Mouse (Mus musculus) lung, embryonic 14.5 days (tissue): ENCODE results near the gene Eps15l1. TPM values are rescaled to one million over a fixed set of nuclear protein-coding genes. Genes with fewer than 3 reads are reported as not detected.

Source experiments
- ATAC-seq: fragments of 200-750 bp; cut with Nextera tagmentation; 2 replicates; pipeline ENCODE4 v1.8.0; 2017; ENCODE audit warnings: mild to moderate bottlenecking, moderate TSS enrichment, moderate library complexity; ENCODE audit not compliant: insufficient read depth
- DNase-seq: peaks from one replicate; pipeline ENCODE4 v3.0.0-alpha.2; 2015
- H3K27ac ChIP-seq: fragments of 300-500 bp; sonication (generic); 2 replicates; pipeline ENCODE4 v1.5.1; 2014; ENCODE audit warnings: low read depth, mild to moderate bottlenecking, moderate library complexity
- H3K27me3 ChIP-seq: fragments of 300-500 bp; sonication (generic); 2 replicates; pipeline ENCODE4 v1.6.1; 2014; ENCODE audit warnings: low read length, control low read depth; ENCODE audit not compliant: insufficient read depth
- H3K36me3 ChIP-seq: fragments of 300-500 bp; sonication (generic); 2 replicates; pipeline ENCODE4 v1.6.1; 2014; ENCODE audit warnings: control low read depth; ENCODE audit not compliant: insufficient read depth
- H3K4me1 ChIP-seq: fragments of 300-500 bp; sonication (generic); 2 replicates; pipeline ENCODE4 v1.6.1; 2014; ENCODE audit warnings: antibody characterized with exemption, control low read depth; ENCODE audit not compliant: insufficient read depth
- H3K4me2 ChIP-seq: fragments of 300-500 bp; sonication (generic); 2 replicates; pipeline ENCODE4 v1.6.1; 2014; ENCODE audit warnings: mild to moderate bottlenecking
- H3K4me3 ChIP-seq: fragments of 300-500 bp; sonication (generic); 2 replicates; pipeline ENCODE4 v1.5.1; 2014; ENCODE audit warnings: low read depth, low read length
- H3K9ac ChIP-seq: fragments of 300-500 bp; sonication (generic); 2 replicates; pipeline ENCODE4 v1.6.1; 2014
- H3K9me3 ChIP-seq: fragments of 300-500 bp; sonication (generic); 2 replicates; pipeline ENCODE4 v1.6.1; 2016; ENCODE audit warnings: low read depth, low read length, control low read depth
- CTCF ChIP-seq: IDR thresholded peaks from 2 replicates; pipeline ENCODE4 v1.5.1; 2016; ENCODE audit warnings: antibody characterized with exemption, low read depth
- WGBS: fragments of 180-500 bp; shearing (Covaris S2); extraction: QIAGEN DNeasy Blood & Tissue Kit; methylation state at CpG from one replicate; pipeline ENCODE4 v1.1.7; 2014; 5-methylcytosine and 5-hydroxymethylcytosine counted together
- polyA plus RNA-seq: library from polyadenylated mRNA; unstranded; fragments of >200 nt; fragmentation: Nextera tagmentation; extraction: Ambion mirVana; gene quantifications from 2 replicates; pipeline ENCODE4 v1.2.1, GENCODE M21; 2014

Gene Eps15l1
- polyA plus RNA-seq: 68.6 and 69.4 TPM in 2 replicates

- H3K9me3 ChIP-seq: no peaks in the 10 kb centered on the region
- peak within 1 kb of the TSS; percentile 84 for H3K4me2 ChIP-seq
- peak within 1 kb of the TSS; percentile 79 for H3K27ac ChIP-seq
- peak; percentile 100 for DNase-seq
- H3K27me3 ChIP-seq: no peaks in the 10 kb centered on the region
- 0 out of 2 replicates have a peak, but pooled peaks cover 3% of the 10 kb centered on the region for H3K36me3 ChIP-seq
- peak; percentile 98 for ATAC-seq
- H3K4me1 ChIP-seq: peaks cover 7% of the 10 kb centered on the region
- WGBS: under 1% methylated on average over 48 of the region's 48 CpGs
- peak within 1 kb of the TSS; percentile 79 for H3K4me3 ChIP-seq
- H3K9ac ChIP-seq: peak within 1 kb of the TSS; percentile 84
- no peak for TF ChIP-seq CTCF
Observed at GRCm38 (mm10) chr8:72421362-72422335, at the start of gene Eps15l1. TSS of gene Eps15l1 (minus strand) at chr8:72421460.

GRCm38 (mm10) chr8:72470684-72471083 is 49.4 kb upstream of the Eps15l1 start:
- Histone ChIP-seq H3K4me2 (no peak overlapping the region), H3K4me1 (no peaks in the 10 kb centered on the region; the same call in 1 of the 2 replicates), H3K27ac (no peak overlapping the region), H3K9ac (no peak overlapping the region), H3K9me3 (no peaks in the 10 kb centered on the region), H3K27me3 (no peaks in the 10 kb centered on the region), H3K4me3 (no peak overlapping the region), H3K36me3 (peaks cover 78% of the 10 kb centered on the region)
- no peak for TF ChIP-seq CTCF
- DNase-seq (no peak), ATAC-seq (no peak)
- 93% methylated on average over 7 of the region's 7 CpGs for WGBS

- 87% methylated on average over 8 of the region's 8 CpGs for WGBS
- Histone ChIP-seq H3K27ac (no peak overlapping the region), H3K4me2 (no peak overlapping the region), H3K36me3 (peaks cover 85% of the 10 kb centered on the region), H3K9ac (no peak overlapping the region), H3K9me3 (no peaks in the 10 kb centered on the region), H3K4me1 (no peaks in the 10 kb centered on the region; the same call in 1 of the 2 replicates), H3K4me3 (no peak overlapping the region), H3K27me3 (no peaks in the 10 kb centered on the region)
- no peak for TF ChIP-seq CTCF
- no peak for DNase-seq
- no peak for ATAC-seq
Observed at GRCm38 (mm10) chr8:72469984-72470383, 48.7 kb upstream of the Eps15l1 start.

GRCm38 (mm10) chr8:72469243-72469642 is 48.0 kb upstream of the Eps15l1 start:
- no peak for TF ChIP-seq CTCF
- 94% methylated on average over 2 of the region's 2 CpGs for WGBS
- Histone ChIP-seq H3K36me3 (peaks cover 92% of the 10 kb centered on the region), H3K27ac (no peak overlapping the region), H3K4me2 (no peak overlapping the region), H3K27me3 (no peaks in the 10 kb centered on the region), H3K4me3 (no peak overlapping the region), H3K9me3 (no peaks in the 10 kb centered on the region), H3K4me1 (no peaks in the 10 kb centered on the region; the same call in 1 of the 2 replicates), H3K9ac (no peak overlapping the region)
- ATAC-seq (no peak), DNase-seq (no peak)

- 93% methylated on average over 10 of the region's 10 CpGs for WGBS
Observed at GRCm38 (mm10) chr8:72464211-72464610, 43.0 kb upstream of the Eps15l1 start.

GRCm38 (mm10) chr8:72459881-72460533 is 38.7 kb upstream of the Eps15l1 start:
- Histone ChIP-seq H3K9ac (no peak overlapping the region), H3K4me1 (no peaks in the 10 kb centered on the region), H3K27me3 (no peaks in the 10 kb centered on the region), H3K9me3 (no peaks in the 10 kb centered on the region), H3K4me2 (no peak overlapping the region), H3K27ac (no peak overlapping the region), H3K36me3 (peaks cover 78% of the 10 kb centered on the region), H3K4me3 (no peak overlapping the region)
- no peak for ATAC-seq
- no peak for TF ChIP-seq CTCF
- 85% methylated on average over 4 of the region's 4 CpGs for WGBS
- DNase-seq: no peak

More at GRCm38 (mm10) chr8:72464211-72464610, 43.0 kb upstream of the Eps15l1 start:
- Histone ChIP-seq H3K27me3 (no peaks in the 10 kb centered on the region), H3K4me1 (no peaks in the 10 kb centered on the region), H3K9me3 (no peaks in the 10 kb centered on the region), H3K9ac (no peak overlapping the region), H3K4me2 (no peak overlapping the region), H3K36me3 (peaks cover 99% of the 10 kb centered on the region), H3K4me3 (no peak overlapping the region), H3K27ac (no peak overlapping the region)
- ATAC-seq (no peak), DNase-seq (no peak)
- TF ChIP-seq CTCF: no peak

GRCm38 (mm10) chr8:72458457-72458856 is 37.2 kb upstream of the Eps15l1 start:
- no peak overlapping the region for H3K27ac ChIP-seq
- TF ChIP-seq CTCF: no peak
- no peak for ATAC-seq
- no peak overlapping the region for H3K4me2 ChIP-seq
- H3K27me3 ChIP-seq: no peaks in the 10 kb centered on the region
- WGBS: 76% methylated on average over 6 of the region's 6 CpGs
- peaks cover 70% of the 10 kb centered on the region for H3K36me3 ChIP-seq
- DNase-seq: no peak
- H3K9me3 ChIP-seq: no peaks in the 10 kb centered on the region
- H3K4me3 ChIP-seq: no peak overlapping the region
- H3K9ac ChIP-seq: no peak overlapping the region
- no peaks in the 10 kb centered on the region for H3K4me1 ChIP-seq
